Mouse (Mus musculus) C2C12 (cell line): ENCODE results near the gene Hoxd10.

Experiments
- CTCF ChIP-seq: IDR thresholded peaks from one replicate; pipeline ENCODE4 v1.5.1; 2011; ENCODE audit not compliant: control insufficient read depth, insufficient read depth, insufficient read length
- MYOG ChIP-seq: IDR thresholded peaks from one replicate; pipeline ENCODE4 v1.6.1; 2011; ENCODE audit not compliant: control insufficient read depth, insufficient read length; ENCODE audit errors: extremely low read depth
- USF1 ChIP-seq: IDR thresholded peaks from one replicate; pipeline ENCODE4 v1.6.1; 2011; ENCODE audit warnings: low read depth, mild to moderate bottlenecking, control low read depth, moderate library complexity

DNA sequence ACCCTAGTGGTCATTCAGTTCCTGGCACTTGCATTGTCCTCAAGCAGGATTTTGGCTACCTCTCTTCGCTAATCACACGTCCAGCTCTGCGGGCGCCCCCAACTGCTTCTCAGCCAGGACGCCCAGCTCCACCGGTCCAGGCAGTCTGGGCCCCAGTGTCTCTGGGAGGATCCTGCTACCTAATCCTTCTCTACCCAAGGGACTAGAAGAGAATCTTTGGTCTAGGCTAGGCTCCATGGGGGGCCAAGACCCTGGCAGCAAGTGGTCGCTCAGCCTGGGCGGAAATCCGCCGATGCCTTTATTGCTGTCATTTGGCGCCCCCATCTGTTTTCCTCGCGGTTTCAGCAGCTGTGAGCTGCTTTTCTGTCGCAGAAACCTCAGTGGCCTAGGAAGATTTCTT, 30.0 kb upstream of the Hoxd10 start:
- TF ChIP-seq USF1 (no peak), CTCF (peak; percentile 3), MYOG (no peak)
